Mouse (Mus musculus): ENCODE data around the gene Rps18. TPM values are rescaled to one million over a fixed set of nuclear protein-coding genes. Genes with fewer than 3 reads are reported as not detected.
"Not testable (repeated sequence)": the region's sequence is repeated elsewhere in the genome, so short reads cannot be mapped to it uniquely, and the experiment has no call there.

Gene Rps18
- polyA plus RNA-seq, 1 experiment from 2014 or later = 1,803 TPM

DNA sequence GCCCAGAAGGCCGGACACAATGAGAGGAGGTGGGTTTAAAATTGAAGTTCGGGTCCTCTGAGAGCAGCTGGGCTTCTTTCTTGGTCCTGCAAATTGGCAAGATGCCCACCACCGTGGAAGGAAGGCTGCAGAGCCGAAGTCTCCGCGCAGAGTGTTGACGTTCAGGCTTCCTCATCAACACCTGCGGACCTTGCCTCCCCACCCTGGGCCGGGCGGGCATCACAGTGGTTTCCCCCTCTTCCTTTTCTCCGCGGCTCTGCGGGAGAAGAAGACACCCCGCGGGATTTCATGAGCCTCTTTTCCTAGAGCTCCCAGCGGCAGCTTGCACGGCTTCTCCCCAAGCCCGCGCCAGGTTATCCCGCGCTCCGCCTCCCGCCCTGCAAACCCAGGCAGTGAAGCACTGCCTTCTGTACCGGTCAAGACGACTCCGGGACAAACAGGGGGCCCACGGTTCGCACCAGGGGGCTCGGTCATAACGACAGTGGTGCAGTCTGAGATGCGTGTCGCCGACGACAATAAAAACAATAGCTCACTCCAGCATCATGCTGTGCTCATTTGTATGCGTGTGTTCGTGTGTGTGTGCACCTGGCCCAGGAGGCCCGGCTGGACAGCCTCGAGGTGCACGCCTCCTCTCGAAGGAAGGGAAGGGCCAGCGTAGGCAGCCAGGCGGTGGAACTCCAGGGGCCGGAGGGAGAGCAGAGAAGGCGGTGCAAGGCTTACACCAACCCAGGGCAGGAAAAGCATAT lies 47.3 kb downstream of the Rps18 start:
- H3K36me3 ChIP-seq = peaks cover 20% of the 10 kb centered on the region
- 1% methylated on average over 43 of the region's 44 CpGs for WGBS
- no peaks in the 10 kb centered on the region for H3K27me3 ChIP-seq (replicated peaks)
- peak overlapping the region; percentile 95 for H3K27ac ChIP-seq
- peak overlapping the region; percentile 82 for H3K4me3 ChIP-seq (replicated peaks)
- peak overlapping the region; percentile 98 for H3K4me2 ChIP-seq
- H3K9me3 ChIP-seq = no peaks in the 10 kb centered on the region
- peaks cover 16% of the 10 kb centered on the region for H3K4me1 ChIP-seq
- peak; percentile 48 for ATAC-seq (ENCODE audit: insufficient read depth, low FRiP score, low read depth)
- H3K9ac ChIP-seq = peak overlapping the region; percentile 52

DNA sequence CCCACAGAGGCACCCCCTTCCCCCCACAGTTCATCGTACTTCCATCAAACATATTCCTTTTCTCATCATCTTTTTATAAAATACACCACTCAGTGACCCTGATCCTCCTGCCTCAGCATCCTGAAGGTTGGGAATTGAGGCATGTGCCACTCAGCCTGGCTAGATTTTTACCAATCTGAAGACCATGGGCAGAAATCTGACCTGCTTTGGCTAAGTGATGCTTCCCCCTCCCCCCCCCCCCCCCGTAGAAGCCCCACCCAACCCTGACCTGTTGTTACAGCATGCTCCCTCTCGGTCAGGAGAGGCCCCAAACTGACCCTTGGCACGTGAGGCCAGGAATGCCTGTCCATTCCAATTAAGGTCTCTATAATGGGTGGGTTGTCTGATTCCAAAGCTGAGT lies 51.0 kb downstream of the Rps18 start, which contains the start of gene Platr17:
Gene Platr17 (plus strand): TSS at position 301 of the 400 bp plus-strand sequence.
- not testable (repeated sequence) for ATAC-seq (ENCODE audit: insufficient read depth, low FRiP score, low read depth); H3K27me3 ChIP-seq (replicated peaks); H3K4me1 ChIP-seq; H3K27ac ChIP-seq; H3K9me3 ChIP-seq; H3K36me3 ChIP-seq; H3K4me3 ChIP-seq (replicated peaks); H3K4me2 ChIP-seq; H3K9ac ChIP-seq
- WGBS = 55% methylated on average over 2 of the region's 4 CpGs

DNA sequence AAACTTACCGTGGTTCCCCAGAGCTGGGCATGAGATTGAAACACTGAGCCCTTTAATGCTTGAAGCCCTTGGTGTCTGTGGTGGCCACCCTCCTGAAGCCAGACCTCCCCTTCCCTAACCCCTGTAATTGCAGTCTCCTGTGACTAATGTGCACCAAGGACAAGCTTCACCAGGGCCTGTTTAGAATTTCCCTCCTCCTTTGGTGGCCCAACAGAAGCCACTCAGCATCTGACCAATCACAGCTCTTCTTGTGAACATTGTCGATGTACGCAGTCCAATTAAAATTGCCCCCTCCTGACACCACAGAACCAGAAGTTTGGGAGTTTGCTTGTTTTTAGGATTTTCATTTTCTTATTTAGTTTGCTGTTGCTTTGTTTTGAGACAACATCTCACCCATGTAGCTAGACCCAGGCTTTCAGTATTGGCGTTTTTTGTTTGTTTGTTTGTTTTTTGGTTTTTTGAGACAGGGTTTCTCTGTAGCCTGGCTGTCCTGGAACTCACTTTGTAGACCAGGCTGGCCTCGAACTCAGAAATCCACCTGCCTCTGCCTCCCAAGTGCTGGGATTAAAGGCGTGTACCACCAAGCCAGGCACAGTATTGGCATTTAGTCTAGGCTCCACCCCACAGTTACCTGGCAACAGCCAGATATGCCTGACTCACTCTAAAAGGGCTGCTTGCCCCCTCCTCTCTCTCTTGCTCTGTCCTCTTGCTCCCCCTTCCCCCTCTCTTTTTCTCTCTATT lies 51.7 kb downstream of the Rps18 start:
- 75% methylated on average over 6 of the region's 6 CpGs for WGBS
- not testable (repeated sequence) for ATAC-seq (ENCODE audit: insufficient read depth, low FRiP score, low read depth); H3K4me1 ChIP-seq

DNA sequence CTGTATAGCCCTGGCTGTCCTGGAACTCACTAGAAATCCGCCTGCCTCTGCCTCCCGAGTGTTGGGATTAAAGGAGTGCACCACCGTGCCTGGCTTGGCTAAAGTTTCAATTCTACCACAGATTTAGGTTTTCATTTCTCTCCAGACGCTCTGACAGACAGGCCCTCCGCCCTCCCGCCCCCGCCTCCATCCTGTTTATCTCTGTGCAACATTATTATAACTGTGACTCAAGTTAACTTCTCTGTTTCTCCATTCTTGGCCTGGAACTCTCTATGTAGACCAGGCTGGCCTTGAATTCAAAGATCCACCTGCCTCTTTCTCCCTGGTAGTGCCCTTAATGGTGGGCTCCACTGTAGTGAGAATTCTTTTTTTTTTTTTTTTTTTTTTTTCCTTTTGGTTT lies 53.3 kb downstream of the Rps18 start:
- H3K36me3 ChIP-seq = no peaks in the 10 kb centered on the region
- 74% methylated on average over 7 of the region's 7 CpGs for WGBS
- H3K4me2 ChIP-seq = no peak overlapping the region
- no peaks in the 10 kb centered on the region for H3K27me3 ChIP-seq (replicated peaks)
- no peak overlapping the region for H3K27ac ChIP-seq
- no peaks in the 10 kb centered on the region for H3K4me1 ChIP-seq
- no peak for ATAC-seq (ENCODE audit: insufficient read depth, low FRiP score, low read depth)
- no peak overlapping the region for H3K4me3 ChIP-seq (replicated peaks)
- H3K9me3 ChIP-seq = no peaks in the 10 kb centered on the region
- H3K9ac ChIP-seq = no peak overlapping the region

More for the DNA sequence above, 51.7 kb downstream of the Rps18 start:
- not testable (repeated sequence) for H3K9me3 ChIP-seq; H3K4me3 ChIP-seq (replicated peaks); H3K36me3 ChIP-seq; H3K27ac ChIP-seq; H3K27me3 ChIP-seq (replicated peaks); H3K4me2 ChIP-seq; H3K9ac ChIP-seq

DNA sequence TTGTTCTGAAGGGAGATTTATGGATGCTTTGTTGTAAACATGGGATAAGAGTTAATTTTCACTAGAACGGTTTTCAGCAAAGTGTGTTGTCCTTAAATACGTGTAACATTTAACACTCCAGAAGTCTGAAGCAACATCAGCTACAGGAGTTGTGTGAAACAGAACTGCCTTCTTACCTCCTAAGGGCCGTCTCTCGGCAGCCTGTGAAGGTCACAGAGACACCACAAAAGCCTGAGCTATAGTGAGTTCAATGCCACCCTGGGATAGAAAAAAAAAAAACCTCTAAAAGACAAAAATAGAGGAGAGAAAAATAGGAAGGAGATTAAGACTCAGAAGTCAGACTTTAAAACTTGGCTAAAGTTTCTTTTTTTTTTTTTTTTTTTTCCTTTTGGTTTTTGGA lies 53.7 kb downstream of the Rps18 start:
- H3K4me1 ChIP-seq = no peaks in the 10 kb centered on the region
- 46% methylated on average over 4 of the region's 4 CpGs for WGBS
- no peak overlapping the region for H3K4me2 ChIP-seq
- H3K4me3 ChIP-seq (replicated peaks) = no peak overlapping the region
- no peaks in the 10 kb centered on the region for H3K27me3 ChIP-seq (replicated peaks)
- H3K9ac ChIP-seq = no peak overlapping the region
- ATAC-seq (ENCODE audit: insufficient read depth, low FRiP score, low read depth) = no peak
- no peaks in the 10 kb centered on the region for H3K9me3 ChIP-seq
- no peaks in the 10 kb centered on the region for H3K36me3 ChIP-seq
- H3K27ac ChIP-seq = no peak overlapping the region

Other genes with a start within 250 kb of the Rps18 start
- gene March2, start 237.3 kb downstream of the Rps18 start, polyA plus RNA-seq (2015; fragmentation: Nextera tagmentation; extraction: Ambion mirVana) = 59.8 and 70.8 TPM in 2 replicates
- 249 and 270 TPM in 2 replicates for gene Rab11b, start 195.5 kb downstream of the Rps18 start, polyA plus RNA-seq (2015; fragmentation: Nextera tagmentation; extraction: Ambion mirVana)
- gene Angptl4, start 174.2 kb downstream of the Rps18 start, polyA plus RNA-seq (2015; fragmentation: Nextera tagmentation; extraction: Ambion mirVana) = 22.6 and 24.7 TPM in 2 replicates
- 31.4 and 31.5 TPM in 2 replicates for gene Kank3, start 145.5 kb downstream of the Rps18 start, polyA plus RNA-seq (2015; fragmentation: Nextera tagmentation; extraction: Ambion mirVana)
- 888 and 917 TPM in 2 replicates for gene Rps28, start 131.4 kb downstream of the Rps18 start, polyA plus RNA-seq (2015; fragmentation: Nextera tagmentation; extraction: Ambion mirVana)
- 459 and 493 TPM in 2 replicates for gene Ndufa7, start 131.4 kb downstream of the Rps18 start, polyA plus RNA-seq (2015; fragmentation: Nextera tagmentation; extraction: Ambion mirVana)
- 59.1 and 62.6 TPM in 2 replicates for gene Cd320, start 112.9 kb downstream of the Rps18 start, polyA plus RNA-seq (2015; fragmentation: Nextera tagmentation; extraction: Ambion mirVana)
- gene Gm7029, start 82.2 kb downstream of the Rps18 start, polyA plus RNA-seq (2015; fragmentation: Nextera tagmentation; extraction: Ambion mirVana) = not detected in 2 replicates
- 7.7 and 7.9 TPM in 2 replicates for gene Kifc1, start 65.3 kb downstream of the Rps18 start, polyA plus RNA-seq (2015; fragmentation: Nextera tagmentation; extraction: Ambion mirVana)
- gene Platr17, start 50.9 kb downstream of the Rps18 start, polyA plus RNA-seq (2015; fragmentation: Nextera tagmentation; extraction: Ambion mirVana) = 0.95 and 1.1 TPM in 2 replicates
- 39.1 and 41.5 TPM in 2 replicates for gene Daxx, start 46.6 kb downstream of the Rps18 start, polyA plus RNA-seq (2015; fragmentation: Nextera tagmentation; extraction: Ambion mirVana)
- gene Tapbp, start 40.1 kb downstream of the Rps18 start, polyA plus RNA-seq (2015; fragmentation: Nextera tagmentation; extraction: Ambion mirVana) = 47.3 and 50.1 TPM in 2 replicates
- 15.4 and 16.6 TPM in 2 replicates for gene Zbtb22, start 40.1 kb downstream of the Rps18 start, polyA plus RNA-seq (2015; fragmentation: Nextera tagmentation; extraction: Ambion mirVana)
- gene Rgl2, start 26.5 kb downstream of the Rps18 start, polyA plus RNA-seq (2015; fragmentation: Nextera tagmentation; extraction: Ambion mirVana) = 38.5 and 43.6 TPM in 2 replicates
- gene Pfdn6, start 15.7 kb downstream of the Rps18 start, polyA plus RNA-seq (2015; fragmentation: Nextera tagmentation; extraction: Ambion mirVana) = 155 and 159 TPM in 2 replicates
- gene Wdr46, start 15.3 kb downstream of the Rps18 start, polyA plus RNA-seq (2015; fragmentation: Nextera tagmentation; extraction: Ambion mirVana) = 36.1 and 40.6 TPM in 2 replicates
- gene B3galt4, start 4.5 kb downstream of the Rps18 start, polyA plus RNA-seq (2015; fragmentation: Nextera tagmentation; extraction: Ambion mirVana) = 7.5 and 8.2 TPM in 2 replicates
- gene Vps52, start 189 bp downstream of the Rps18 start, polyA plus RNA-seq (2015; fragmentation: Nextera tagmentation; extraction: Ambion mirVana) = 42.4 and 49.2 TPM in 2 replicates
- gene H2-K1, start 44.3 kb upstream of the Rps18 start, polyA plus RNA-seq (2015; fragmentation: Nextera tagmentation; extraction: Ambion mirVana) = 112 and 124 TPM in 2 replicates
- 19.3 and 21.0 TPM in 2 replicates for gene Ring1, start 68.7 kb upstream of the Rps18 start, polyA plus RNA-seq (2015; fragmentation: Nextera tagmentation; extraction: Ambion mirVana)
- gene H2-Ke6, start 72.1 kb upstream of the Rps18 start, polyA plus RNA-seq (2015; fragmentation: Nextera tagmentation; extraction: Ambion mirVana) = 50.8 and 58.4 TPM in 2 replicates
- gene Slc39a7, start 75.7 kb upstream of the Rps18 start, polyA plus RNA-seq (2015; fragmentation: Nextera tagmentation; extraction: Ambion mirVana) = 169 and 199 TPM in 2 replicates
- 43.6 and 45.0 TPM in 2 replicates for gene Rxrb, start 75.8 kb upstream of the Rps18 start, polyA plus RNA-seq (2015; fragmentation: Nextera tagmentation; extraction: Ambion mirVana)
- 1.3 and 1.5 TPM in 2 replicates for gene Col11a2, start 83.4 kb upstream of the Rps18 start, polyA plus RNA-seq (2015; fragmentation: Nextera tagmentation; extraction: Ambion mirVana)
- gene H2-Oa, start 136.3 kb upstream of the Rps18 start, polyA plus RNA-seq (2015; fragmentation: Nextera tagmentation; extraction: Ambion mirVana) = 0.79 and 1.2 TPM in 2 replicates
- gene H2-DMa, start 163.5 kb upstream of the Rps18 start, polyA plus RNA-seq (2015; fragmentation: Nextera tagmentation; extraction: Ambion mirVana) = 10.8 and 12.1 TPM in 2 replicates
- gene Brd2, start 166.6 kb upstream of the Rps18 start, polyA plus RNA-seq (2015; fragmentation: Nextera tagmentation; extraction: Ambion mirVana) = 98.3 and 107 TPM in 2 replicates
- gene H2-DMb2, start 187.3 kb upstream of the Rps18 start, polyA plus RNA-seq (2015; fragmentation: Nextera tagmentation; extraction: Ambion mirVana) = 0.58 and 0.87 TPM in 2 replicates
- 2.2 and 2.8 TPM in 2 replicates for gene H2-DMb1, start 197.1 kb upstream of the Rps18 start, polyA plus RNA-seq (2015; fragmentation: Nextera tagmentation; extraction: Ambion mirVana)
- gene Tap1, start 231.6 kb upstream of the Rps18 start, polyA plus RNA-seq (2015; fragmentation: Nextera tagmentation; extraction: Ambion mirVana) = 7.5 and 7.7 TPM in 2 replicates
- gene Psmb9, start 231.8 kb upstream of the Rps18 start, polyA plus RNA-seq (2015; fragmentation: Nextera tagmentation; extraction: Ambion mirVana) = 7.9 and 8.1 TPM in 2 replicates
- 12.1 and 14.6 TPM in 2 replicates for gene Psmb8, start 241.7 kb upstream of the Rps18 start, polyA plus RNA-seq (2015; fragmentation: Nextera tagmentation; extraction: Ambion mirVana)
- 5.5 and 7.0 TPM in 2 replicates for gene Tap2, start 247.5 kb upstream of the Rps18 start, polyA plus RNA-seq (2015; fragmentation: Nextera tagmentation; extraction: Ambion mirVana)

Data from stomach, embryonic 15.5 days (tissue).